14 mouse cellular contexts compared by ENCODE assay signal in the genomic region with DNA sequence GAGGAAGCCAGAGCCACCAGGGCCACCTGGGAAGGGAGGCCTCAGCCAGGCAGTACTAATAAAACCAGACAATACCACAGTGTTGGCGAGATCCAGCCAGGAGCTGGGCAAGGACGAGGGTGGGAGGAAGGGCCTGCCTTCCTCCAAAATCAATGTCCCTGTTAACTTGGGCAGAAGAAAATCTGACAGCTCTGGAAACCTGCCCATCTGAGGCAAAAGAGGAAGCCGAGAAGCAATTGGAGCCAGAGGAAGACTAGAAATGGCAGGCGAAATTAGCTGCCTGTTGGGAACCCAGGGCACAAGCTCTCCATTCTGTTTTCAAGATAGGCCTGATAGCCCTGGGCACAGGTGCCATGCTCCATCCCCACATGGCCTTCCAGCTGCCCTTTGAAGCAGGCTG.
A peak's percentile ranks its signal among the peaks of the same experiment; 100 is the strongest.
DNase-seq lines count a peak whose midpoint lies in the region; ATAC-seq and TF ChIP-seq lines count a peak whose summit lies in the region.
"Had no signal": no experiment of that assay in that cellular context is flagged by ENCODE, and none has a peak within 500 bp of the region (broad histone marks: within the 10 kb centered on the region; RNA-seq: fewer than 3 reads in every experiment).

No protein-coding gene starts in this region.

- no peaks in the 10 kb centered on the region for H3K9me3 ChIP-seq in hindbrain, postnatal 0 days (ENCODE audit: low read length)
- H3K9me3 ChIP-seq in hindbrain, embryonic 11.5 days (ENCODE audit: control insufficient read depth, low read length) = no peaks in the 10 kb centered on the region
- H3K9me3 ChIP-seq: neural tube, embryonic 12.5 days had no signal

- no peak for TF ChIP-seq CTCF in hindbrain, postnatal 0 days (IDR thresholded peaks at IDR 0.05; ENCODE audit: low read depth)

- peak; percentile 89 for DNase-seq in hindbrain, postnatal 0 days (ENCODE audit: low spot score)
- no peak for DNase-seq in hindbrain, embryonic 11.5 days (ENCODE audit: low spot score)
- DNase-seq in right cerebral cortex, postnatal 10 days (ENCODE audit: low spot score in 2 of 2) = peak; percentile 34 to 51
- no peak for DNase-seq in right cerebral cortex, postnatal 25 days
- peak; percentile 89 for DNase-seq in cerebellum, adult 8-10 months
- DNase-seq in urinary bladder, adult 2 months (ENCODE audit: low spot score) = no peak
- DNase-seq in gastrocnemius, postnatal 36 days = no peak
- DNase-seq: adrenal gland, adult 8-10 months; layer of hippocampus, adult 9-11 months; lung, embryonic 14.5 days; thymus, adult 18-20 months had no signal

- H3K4me3 ChIP-seq in hindbrain, postnatal 0 days (ENCODE audit: low read length) = no peak overlapping the region
- no peak overlapping the region for H3K4me3 ChIP-seq in hindbrain, embryonic 11.5 days (ENCODE audit: low read depth, low read length)
- H3K4me3 ChIP-seq: neural tube, embryonic 12.5 days had no signal

- H3K36me3 ChIP-seq in hindbrain, postnatal 0 days (ENCODE audit: insufficient read depth, low read length) = no peaks in the 10 kb centered on the region
- no peaks in the 10 kb centered on the region for H3K36me3 ChIP-seq in hindbrain, embryonic 11.5 days (ENCODE audit: control insufficient read depth, insufficient read depth, low read length)
- H3K36me3 ChIP-seq: neural tube, embryonic 12.5 days had no signal

- H3K4me1 ChIP-seq in hindbrain, postnatal 0 days (ENCODE audit: insufficient read depth, low read length) = peaks cover 3% of the 10 kb centered on the region; the same call in 1 of the 2 replicates
- H3K4me1 ChIP-seq in hindbrain, embryonic 11.5 days (replicated peaks; ENCODE audit: control insufficient read depth, insufficient read depth, low read length) = no peaks in the 10 kb centered on the region
- H3K4me1 ChIP-seq: neural tube, embryonic 12.5 days had no signal

- intact Hi-C loops in gastrocnemius, postnatal 36 days (cut with DNase I) = no loop called here

- no peak overlapping the region for H3K4me2 ChIP-seq in hindbrain, postnatal 0 days (ENCODE audit: low read depth, low read length)
- H3K4me2 ChIP-seq in hindbrain, embryonic 11.5 days (replicated peaks; ENCODE audit: low read depth, low read length) = no peak overlapping the region
- H3K4me2 ChIP-seq: lung, embryonic 14.5 days; neural tube, embryonic 12.5 days had no signal

- no peaks in the 10 kb centered on the region for H3K27me3 ChIP-seq in hindbrain, postnatal 0 days (ENCODE audit: insufficient read depth, low read length)
- no peaks in the 10 kb centered on the region for H3K27me3 ChIP-seq in hindbrain, embryonic 11.5 days (ENCODE audit: control insufficient read depth, insufficient read depth, low read length)
- H3K27me3 ChIP-seq: neural tube, embryonic 12.5 days had no signal

- H3K27ac ChIP-seq in hindbrain, postnatal 0 days = peak overlapping the region; percentile 73
- H3K27ac ChIP-seq in hindbrain, embryonic 11.5 days (ENCODE audit: low read depth, low read length) = no peak overlapping the region
- H3K27ac ChIP-seq: kidney, postnatal 0 days; neural tube, embryonic 12.5 days had no signal

- no peak overlapping the region for H3K9ac ChIP-seq in hindbrain, postnatal 0 days (replicated peaks; ENCODE audit: low read length)
- H3K9ac ChIP-seq in hindbrain, embryonic 11.5 days (ENCODE audit: low read depth, low read length) = no peak overlapping the region
- H3K9ac ChIP-seq: lung, embryonic 14.5 days; neural tube, embryonic 12.5 days had no signal

- 45% methylated on average over 4 of the region's 4 CpGs for WGBS in hindbrain, postnatal 0 days
- WGBS in hindbrain, embryonic 11.5 days = 89% methylated on average over 4 of the region's 4 CpGs

- ATAC-seq in hindbrain, postnatal 0 days = peak; percentile 93
- ATAC-seq in hindbrain, embryonic 11.5 days (ENCODE audit: low FRiP score) = no peak
- no peak for ATAC-seq in megakaryocyte, adult 5-6 weeks (ENCODE audit: poor library complexity, severe bottlenecking)

Comparison
In these comparisons a context has a peak if more than half of its experiments do, and no peak if none do; other contexts are left out.
1. DNase-seq: peak in hindbrain, postnatal 0 days (single experiment), right cerebral cortex, postnatal 10 days (2 of 2) and cerebellum, adult 8-10 months (single experiment); none in hindbrain, embryonic 11.5 days (single experiment), right cerebral cortex, postnatal 25 days (single experiment), urinary bladder, adult 2 months (single experiment) and gastrocnemius, postnatal 36 days (0 of 2).